Mouse (Mus musculus) brain, adult 2 months (tissue): ENCODE results near the gene Exosc2.
A peak's percentile ranks its signal among the peaks of the same experiment; 100 is the strongest.

Source experiments
- DNase-seq: peaks from one replicate; pipeline ENCODE4 v3.0.0; 2011; ENCODE audit warnings: low read depth, low spot score

Exosc2 gene

DNA sequence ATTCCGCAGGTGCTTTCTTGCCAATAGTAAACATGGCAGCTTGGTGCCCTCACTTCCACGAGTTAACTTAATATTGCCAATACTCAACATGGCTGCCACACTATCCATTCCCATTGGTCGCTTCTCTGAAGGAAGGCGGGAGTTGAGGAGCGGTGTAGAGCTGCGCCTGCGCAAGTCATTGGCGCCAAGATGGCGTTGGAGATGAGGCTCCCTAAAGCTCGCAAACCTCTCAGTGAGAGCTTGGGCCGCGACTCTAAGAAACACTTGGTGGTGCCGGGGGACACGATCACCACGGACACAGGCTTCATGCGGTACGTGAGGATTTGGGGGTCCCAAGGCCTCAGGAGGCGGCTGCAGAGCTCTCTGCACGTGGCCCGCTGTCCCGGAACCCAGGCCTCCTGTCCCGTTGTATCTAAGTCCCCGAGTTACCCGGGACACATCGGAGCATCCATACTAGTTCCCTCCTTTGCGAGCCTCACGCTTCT is at the start of gene Exosc2:
TSS of gene Exosc2 (plus strand) at position 165 of the 485 bp plus-strand sequence.
- DNase-seq, result peak; percentile 98

DNA sequence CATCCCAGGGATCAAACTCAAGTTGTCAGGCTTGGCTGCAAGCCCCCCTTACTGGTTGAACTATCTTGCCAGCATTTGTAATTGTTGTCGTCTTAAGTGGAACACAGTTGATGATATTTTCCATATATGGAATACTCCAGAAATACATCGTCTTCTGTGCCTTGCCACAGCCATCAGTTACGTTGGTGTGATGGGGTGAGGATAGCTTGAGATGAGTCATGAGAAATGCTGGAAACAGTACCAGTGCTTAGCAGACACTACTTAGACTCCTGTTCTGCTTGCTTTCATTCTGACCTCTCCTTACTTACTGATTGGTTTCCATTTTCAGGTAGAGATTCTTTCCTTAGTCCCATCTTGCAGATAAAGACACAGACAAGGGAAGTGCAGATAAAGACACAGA is 37.0 kb upstream of the Exosc2 start:
- DNase-seq, result peak; percentile 68

DNA sequence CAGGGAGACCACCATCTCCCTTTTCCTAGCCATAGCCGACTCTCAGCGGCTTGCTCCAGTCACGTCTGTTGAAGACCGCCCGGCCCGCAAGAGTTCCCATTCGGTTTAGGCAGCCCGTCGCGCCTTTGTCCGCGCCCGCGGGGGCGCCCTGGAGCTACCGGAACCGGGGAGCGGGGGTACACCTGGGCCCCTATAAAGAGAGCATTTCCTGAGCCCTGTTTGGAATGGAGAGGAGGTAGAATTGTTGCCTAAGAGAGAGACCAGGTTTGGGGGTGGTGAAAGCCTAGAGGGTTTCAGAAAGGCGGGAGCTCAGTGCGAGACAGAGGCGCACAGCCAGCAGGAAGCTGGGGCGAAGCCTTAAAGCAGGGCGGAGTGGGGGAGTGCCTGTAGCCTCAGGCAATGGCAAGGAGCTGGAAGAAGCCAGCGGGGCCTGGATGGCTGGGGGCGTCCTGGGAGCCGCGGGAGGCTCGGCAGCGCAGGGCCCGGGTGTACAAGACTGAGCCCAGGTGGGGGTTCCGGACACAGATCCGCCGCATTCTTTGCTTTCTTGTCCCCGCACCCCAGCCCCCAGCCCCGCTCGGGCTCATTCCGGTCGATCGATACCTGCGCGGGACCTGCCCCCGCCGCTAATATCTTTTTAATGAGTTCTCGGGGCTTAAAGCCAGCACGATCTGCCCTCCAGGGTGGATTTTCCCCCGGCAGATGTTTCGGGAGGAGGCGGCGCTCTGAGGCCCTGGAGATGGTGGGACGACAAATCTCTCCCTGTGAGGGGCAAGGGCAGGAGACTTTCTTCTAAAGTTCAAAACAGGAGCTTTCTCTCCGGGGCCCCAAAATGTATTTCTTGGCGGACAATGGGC is 35.0 kb upstream of the Exosc2 start:
- DNase-seq, result no peak

DNA sequence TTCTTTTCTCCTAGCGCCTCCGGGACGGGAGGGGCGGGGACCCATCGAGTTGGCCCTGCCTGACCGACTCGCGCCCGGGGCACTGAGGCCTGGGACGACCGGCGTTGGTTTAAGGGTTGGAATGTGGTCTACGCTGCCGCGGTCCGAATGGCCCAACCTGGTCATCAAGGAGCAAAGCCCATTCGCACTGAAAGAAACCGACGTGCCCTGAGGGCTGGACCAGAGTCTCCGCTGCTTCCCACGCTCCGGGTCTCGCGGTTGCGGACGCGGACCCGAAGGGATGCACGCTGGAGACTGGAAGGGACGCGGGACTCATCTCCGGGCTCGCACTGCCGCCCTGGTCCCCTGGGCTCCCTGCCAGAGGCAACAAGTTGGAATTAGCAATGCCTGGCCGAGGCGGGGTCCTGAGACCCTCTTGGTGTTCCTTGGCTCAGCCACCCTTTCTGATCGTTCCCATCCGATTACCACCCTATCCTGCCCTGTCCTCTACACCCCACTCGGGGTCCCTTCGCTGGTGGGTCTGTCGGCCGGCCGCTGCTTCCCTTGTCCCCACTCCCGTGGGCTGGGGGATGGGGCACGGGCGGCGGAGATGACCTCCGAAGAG is 34.3 kb upstream of the Exosc2 start:
- DNase-seq, result no peak

DNA sequence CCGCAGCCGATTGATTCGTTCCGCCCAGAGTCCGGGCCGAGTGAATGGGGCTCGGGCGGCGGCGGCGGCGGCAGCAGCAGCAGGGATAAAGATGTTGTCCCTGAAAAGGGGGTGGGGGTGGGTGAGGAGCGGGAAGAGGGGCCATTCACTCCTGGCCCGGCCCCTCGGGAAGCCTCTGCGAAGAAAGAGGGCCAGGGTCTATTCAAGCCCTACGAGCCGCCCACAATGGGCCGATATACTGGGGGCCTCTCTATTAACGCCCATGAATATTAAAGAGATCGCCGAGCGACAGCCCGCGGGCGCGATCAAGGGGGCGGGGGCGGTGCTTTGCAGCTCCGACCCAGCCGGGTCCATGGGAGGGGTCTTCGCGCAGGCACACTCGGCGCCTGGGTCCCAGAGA is 33.8 kb upstream of the Exosc2 start:
- no peak for DNase-seq

DNA sequence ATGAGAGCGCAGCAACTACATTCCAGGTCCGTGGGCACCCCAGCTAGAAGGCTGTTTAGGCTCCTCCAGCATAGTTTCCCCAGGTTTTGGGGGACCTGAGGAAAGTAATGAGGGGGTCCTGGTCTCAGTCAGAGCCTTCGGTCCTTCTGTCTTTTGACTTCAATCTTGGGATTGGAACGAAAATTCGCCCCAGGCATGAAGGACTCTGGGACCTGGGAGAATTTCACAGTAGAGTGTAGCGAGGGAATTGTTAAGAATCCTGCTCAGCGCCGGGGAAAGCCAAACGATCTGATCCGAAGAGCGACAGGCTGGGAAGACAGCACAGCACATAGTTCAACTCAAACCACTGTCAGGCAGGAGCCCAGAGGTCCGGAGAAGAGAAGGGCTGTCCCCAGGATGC is 33.2 kb upstream of the Exosc2 start:
- DNase-seq, result no peak

DNA sequence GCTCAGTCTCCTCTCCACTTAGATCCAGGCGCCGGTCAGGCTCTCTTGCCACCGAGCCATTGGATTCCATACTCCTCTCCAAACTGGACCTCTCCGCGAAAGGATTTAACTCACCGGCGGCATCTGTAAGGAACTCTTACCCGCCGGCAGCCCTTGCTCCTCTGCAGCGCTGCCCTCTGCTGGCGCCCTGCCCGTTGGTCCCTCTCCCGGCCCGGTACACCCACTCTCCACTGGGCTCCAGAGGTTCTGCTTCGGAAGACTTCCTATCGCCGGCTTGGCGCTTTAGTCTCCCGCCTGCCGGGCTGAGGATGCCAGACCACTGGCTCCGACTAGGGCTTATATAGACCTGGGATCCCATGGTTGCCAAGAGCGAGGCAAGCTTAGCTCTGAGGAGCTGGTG is 32.7 kb upstream of the Exosc2 start:
- peak; percentile 25 for DNase-seq

DNA sequence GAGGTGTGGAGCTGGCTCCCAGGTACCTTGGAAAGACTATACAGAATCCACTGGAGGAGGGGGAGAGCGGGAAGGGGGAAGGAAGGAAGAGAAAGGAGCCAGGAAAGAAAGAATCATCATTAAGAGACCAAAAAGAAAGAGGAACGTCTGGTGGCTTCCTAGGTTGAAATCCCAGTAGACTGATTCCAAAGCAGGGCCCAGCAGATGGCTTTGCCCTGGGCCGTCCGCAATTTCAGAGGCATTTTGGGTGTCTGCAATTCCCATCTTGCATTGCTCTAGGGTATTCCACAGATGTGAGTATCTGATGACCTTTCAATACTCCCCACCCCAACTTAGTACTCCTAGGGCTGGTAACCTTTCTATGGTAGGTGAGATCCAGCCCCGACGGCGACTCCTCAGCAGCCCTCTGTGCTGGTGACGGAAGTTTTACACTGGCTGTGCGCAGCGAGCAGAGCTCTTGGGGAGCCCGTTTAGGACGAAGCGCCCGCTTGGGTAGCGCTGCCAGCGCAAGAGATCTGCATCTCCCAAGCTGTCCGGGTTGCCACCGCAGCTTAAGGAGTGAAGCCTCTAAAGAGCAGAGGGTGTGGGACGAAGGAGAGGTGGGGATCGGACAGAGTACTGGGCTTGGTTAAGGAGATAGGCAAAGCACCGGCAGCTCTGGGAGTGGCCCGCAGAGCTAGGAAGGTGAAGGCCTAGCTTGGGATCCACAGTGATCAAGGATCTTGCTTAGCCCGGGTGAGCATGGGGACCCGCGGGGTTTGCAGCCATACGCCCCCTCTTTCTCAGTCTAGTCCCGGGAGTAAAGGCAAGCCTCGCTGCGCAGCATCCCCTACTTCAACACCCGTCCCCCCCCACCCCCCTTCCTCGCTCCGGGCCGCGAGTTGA is 31.7 kb upstream of the Exosc2 start:
- DNase-seq, result no peak

DNA sequence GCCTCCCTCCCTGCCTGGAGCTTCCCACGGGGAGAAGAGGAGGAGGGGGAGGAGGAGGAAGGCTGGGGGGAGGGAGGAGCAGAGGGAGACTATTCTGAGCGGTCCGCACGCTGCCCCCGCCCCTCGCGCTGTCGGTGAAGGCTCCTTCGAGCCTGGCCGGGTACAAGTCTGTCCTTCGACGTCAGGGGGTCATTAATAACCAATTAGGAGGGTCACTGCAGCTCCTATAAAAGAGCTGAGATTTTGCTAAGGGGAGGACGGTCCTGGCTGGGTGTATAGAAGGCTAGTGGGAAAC is 31.1 kb upstream of the Exosc2 start:
- DNase-seq, result no peak

DNA sequence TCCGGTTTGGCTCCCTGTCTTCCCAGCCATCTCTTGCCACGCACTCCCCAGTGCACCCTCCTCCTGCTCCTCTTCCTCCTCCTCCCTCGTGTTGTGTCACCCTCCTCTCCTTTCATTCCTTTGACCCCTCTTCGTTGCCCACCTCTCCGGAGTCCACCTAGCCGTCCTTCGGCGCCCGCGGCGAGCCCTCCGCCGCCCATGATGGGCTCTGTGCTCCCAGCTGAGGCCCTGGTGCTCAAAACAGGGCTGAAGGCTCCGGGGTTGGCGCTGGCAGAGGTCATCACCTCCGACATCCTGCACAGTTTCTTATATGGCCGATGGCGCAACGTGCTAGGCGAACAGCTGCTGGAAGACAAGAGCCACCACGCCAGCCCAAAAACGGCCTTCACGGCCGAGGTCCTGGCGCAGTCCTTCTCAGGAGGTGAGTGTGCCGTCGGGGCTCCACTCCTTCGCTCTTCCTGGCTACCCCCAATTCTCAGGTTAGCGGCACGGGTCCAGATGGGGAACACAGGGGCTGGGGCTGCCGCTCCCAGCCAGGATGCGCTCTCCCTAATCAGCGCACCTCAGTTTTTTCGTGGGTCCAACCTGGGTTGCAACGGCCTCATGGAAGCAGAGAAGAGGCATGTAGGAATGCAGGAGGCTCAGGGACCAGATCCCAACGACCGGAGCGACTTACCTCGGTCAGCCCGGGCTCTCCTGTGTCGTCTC is 30.5 kb upstream of the Exosc2 start, which contains the start of gene Prdm12:
TSS of gene Prdm12 (plus strand) at position 137 of the 708 bp plus-strand sequence.
- DNase-seq, result no peak

DNA sequence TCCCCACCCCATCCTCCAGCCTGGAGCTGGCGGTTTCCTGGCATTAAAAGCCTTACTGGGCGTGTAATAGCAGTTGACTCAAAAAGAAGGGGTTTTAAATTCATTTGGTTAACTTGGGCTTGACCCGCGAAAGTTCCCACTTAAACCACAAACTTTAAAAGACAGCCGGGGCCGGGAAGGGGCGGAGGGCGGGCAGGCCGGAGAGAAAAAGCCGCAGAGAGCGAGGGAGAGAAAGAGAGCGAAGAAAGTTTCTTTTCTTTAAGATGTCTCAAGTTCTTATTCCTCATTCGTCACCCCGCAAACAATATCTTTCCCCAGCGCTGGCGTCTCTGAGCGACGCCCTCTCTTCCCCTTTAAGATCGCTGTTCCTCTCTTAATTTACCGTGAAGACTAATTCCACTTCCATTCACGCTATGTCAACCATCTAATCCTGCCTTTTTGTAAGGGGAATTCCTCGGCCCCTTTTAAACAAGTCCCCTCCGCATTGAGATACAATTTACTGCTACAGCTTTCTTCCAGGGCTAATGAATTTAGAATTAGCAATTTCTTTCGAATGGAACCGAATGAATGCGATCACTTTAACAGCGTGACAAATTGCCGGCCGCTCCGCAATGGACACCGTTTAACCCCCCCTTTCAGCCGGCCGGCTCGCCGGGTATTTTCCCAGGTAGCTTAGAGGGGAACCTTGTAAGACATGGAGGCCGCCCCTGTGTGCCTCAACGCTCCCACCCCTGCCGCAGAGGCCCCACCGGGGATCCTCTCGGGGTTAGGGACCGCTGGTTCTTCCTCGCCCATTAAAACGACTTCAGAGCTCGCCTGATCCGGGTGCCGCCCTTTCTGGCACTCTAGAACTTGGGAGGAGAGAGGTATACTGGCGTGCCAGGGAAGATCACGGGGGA is 29.7 kb upstream of the Exosc2 start:
- DNase-seq, result no peak

DNA sequence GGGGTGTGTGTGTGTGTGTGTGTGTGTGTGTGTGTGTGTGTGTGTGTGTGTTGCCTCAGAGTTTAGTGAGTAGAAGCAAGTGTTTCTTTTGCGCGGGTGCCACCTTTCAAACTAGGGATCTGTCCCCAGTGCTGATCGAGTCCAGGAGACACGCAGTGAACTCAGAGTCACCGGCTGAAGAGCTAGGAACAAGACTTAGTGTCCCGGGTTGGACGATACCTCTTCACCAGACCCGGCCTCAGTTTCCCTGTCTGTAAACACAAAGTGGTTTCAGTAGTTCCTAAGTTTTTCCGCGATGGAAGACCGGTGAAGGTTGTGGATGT is 29.0 kb upstream of the Exosc2 start:
- DNase-seq, result no peak

DNA sequence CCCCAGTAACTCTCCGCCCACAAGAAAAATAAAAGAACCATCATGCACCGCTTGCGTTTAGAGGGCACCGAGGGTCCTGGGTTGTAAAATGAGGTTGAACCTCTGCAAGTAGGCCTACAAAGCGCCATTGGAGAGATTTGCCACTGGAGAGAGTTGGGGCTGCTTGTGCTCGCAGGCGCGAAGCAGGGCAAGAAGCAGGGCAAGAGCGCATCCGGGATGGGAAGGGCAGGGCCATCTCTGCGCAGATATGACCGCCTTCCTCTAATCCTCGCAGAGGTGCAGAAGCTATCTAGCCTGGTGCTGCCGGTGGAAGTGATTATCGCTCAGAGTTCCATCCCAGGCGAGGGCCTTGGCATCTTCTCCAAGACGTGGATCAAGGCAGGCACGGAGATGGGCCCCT is 28.6 kb upstream of the Exosc2 start:
- DNase-seq, result no peak

DNA sequence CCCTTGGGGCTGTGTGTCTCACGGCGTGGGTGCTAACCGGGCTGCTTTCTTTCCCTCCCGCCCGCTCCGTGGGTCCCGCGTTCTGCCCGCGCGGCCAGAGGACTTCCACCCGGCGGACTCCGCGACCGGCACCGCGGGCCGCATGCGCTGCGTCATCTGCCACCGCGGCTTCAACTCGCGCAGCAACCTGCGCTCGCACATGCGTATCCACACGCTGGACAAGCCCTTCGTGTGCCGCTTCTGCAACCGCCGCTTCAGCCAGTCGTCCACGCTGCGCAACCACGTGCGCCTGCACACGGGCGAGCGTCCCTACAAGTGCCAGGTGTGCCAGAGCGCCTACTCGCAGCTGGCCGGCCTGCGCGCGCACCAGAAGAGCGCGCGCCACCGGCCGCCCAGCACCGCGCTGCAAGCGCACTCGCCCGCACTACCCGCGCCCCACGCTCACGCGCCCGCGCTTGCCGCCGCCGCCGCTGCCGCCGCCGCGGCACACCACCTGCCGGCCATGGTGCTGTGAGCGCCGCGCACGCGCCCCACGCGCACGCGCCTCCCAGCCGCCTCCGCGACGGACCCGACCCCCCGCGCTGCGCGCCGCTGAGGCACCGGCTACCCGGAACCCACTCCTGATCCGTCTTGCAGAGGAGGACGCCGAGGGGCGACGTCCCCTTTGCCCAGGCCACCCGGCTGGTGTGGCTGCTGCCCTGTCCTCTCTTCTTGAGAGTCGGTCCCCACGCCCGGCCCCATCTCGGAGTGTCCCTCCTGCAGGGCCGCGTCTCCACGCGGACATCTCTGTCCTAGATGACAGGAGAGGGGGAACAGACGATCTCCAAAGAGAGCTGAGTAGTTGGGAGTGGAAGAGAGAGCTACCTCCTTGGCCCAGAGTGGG is 16.3 kb upstream of the Exosc2 start:
- DNase-seq, result peak; percentile 90

DNA sequence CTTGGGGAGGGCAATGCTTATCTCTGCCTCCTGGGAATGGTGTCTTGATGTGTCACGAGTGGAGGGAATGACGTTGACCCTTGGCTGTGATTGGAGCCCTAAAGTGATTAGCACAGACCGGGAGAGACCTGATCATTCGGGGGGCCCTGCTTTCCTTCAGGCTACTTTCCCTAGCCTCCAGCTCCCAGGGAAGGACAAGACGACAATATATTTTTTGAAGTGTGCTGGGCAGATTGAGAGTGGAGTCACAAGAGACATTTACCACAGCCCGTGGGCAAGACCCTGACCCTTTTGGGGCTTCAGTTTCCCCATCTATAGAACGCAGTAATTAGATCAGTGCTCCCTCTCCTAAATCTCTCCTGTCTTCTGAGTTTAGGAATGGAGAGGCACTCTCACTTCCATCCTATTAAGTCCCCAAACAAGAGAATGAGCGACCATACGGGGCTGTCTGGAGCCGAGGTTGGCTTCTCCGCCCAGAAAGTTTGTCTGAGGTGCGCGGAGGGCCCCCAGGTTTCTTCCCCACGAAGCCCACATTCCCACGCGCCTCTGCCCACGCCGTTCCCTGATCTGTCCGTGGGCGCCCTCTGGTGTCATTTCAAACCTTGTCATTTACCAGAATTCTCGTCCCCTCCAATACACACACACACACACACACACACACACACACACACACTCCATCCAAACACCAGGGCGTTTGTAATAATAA is 15.5 kb upstream of the Exosc2 start:
- peak; percentile 73 for DNase-seq

DNA sequence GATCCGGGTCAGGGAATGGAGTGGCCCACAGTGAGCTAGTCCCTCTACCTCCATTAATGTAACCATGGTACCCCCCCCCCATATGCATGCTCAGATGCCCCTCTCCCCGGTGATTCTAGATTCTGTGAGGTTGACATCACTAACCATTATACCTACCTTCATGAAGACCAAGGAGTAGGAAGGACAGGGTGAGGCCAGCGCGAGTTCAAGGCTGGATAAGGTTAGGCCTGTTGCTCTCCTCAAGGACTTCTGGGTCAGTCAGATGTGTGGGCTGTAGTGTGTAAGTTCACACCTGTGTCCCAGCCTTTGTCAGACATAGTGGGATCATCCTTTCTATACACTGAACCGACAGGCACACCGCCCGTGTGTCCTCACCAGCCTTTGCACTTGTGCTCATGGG is 14.1 kb upstream of the Exosc2 start:
- no peak for DNase-seq

DNA sequence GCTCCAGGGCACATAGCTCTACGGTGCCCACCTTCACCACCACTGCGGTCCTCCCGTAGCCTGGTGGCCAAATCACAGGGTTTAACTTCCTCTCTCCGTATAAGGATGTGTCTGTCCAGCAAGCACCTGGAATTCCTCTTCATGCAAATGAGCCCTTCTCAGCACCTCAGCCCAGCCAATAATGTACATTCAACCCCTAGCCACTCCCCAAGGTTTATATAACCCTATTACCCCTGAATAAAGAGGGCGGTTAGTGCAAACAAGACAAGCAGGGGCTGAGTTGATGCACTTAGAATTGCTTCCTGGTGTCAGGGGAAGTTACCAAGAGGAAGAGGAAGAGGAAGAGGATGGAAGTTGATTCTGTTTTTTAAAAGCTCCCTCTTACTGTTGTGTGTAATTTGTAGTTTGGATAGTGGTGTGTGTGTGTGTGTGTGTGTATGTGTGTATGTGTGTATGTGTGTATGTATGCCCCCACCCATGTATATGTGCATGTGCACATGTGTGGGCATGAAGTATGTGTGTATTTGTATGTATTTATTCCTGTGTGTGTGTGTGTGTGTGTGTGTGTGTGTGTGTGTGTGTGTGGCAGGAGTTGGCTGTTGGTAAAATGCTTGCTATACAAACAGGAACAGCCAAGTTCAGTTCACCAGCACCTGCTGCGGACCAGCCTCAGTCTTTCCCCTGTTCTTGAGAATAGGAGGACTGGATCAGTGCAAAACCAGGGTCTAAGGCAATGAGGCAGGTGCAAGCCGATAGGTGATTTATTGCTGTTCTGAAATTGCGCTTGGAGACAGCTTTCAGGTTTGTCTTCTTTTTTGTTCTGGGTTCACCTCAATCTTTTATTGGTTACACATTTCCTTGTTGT is 7.3 kb upstream of the Exosc2 start:
- no peak for DNase-seq

DNA sequence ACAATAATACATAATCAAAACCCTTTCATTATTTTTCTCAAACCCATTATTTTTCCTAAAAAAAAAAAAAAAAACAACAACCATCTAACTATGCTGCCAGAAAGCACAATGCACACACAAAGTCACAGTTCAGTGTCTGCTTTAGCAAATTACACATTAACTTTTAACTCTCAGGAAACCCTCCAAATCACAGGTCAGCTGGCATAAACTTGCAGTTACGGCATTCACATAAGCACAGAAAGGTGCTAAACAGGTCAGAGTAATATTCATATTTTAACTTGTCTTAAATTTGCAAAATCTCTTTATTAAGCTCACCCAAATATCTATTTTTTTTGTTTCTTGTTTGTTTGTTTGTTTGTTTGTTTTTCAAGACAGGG is 6.7 kb upstream of the Exosc2 start:
- no peak for DNase-seq
